Mouse (Mus musculus) intestine, embryonic 14.5 days (tissue): Measurements from ENCODE around the gene Abracl. TPM values are rescaled to one million over a fixed set of nuclear protein-coding genes. Genes with fewer than 3 reads are reported as not detected.
A peak's percentile ranks its signal among the peaks of the same experiment; 100 is the strongest.

Experiments used
- ATAC-seq: fragments of 200-750 bp; cut with Nextera tagmentation; replicated peaks from 2 replicates; pipeline ENCODE4 v1.8.0; 2017; ENCODE audit warnings: low read depth, moderate number of reproducible peaks, moderate TSS enrichment, moderate library complexity; ENCODE audit not compliant: low FRiP score, low TSS enrichment
- DNase-seq: peaks from one replicate; pipeline ENCODE4 v3.0.0-alpha.2; 2018; ENCODE audit warnings: low spot score
- H3K27ac ChIP-seq: fragments of 300-500 bp; sonication (generic); 2 replicates; pipeline ENCODE4 v1.5.1; 2014; ENCODE audit warnings: low read depth, mild to moderate bottlenecking, control low read depth
- H3K27me3 ChIP-seq: fragments of 300-500 bp; sonication (generic); replicated peaks from 2 replicates; pipeline ENCODE4 v1.6.1; 2014; ENCODE audit warnings: low read length, control low read depth; ENCODE audit not compliant: control insufficient read depth, insufficient read depth
- H3K36me3 ChIP-seq: fragments of 300-500 bp; sonication (generic); 2 replicates; pipeline ENCODE4 v1.6.1; 2014; ENCODE audit warnings: low read length, control low read depth; ENCODE audit not compliant: control insufficient read depth, insufficient read depth
- H3K4me1 ChIP-seq: fragments of 300-500 bp; sonication (generic); replicated peaks from 2 replicates; pipeline ENCODE4 v1.6.1; 2014; ENCODE audit warnings: low read length, control low read depth, mixed read lengths; ENCODE audit not compliant: control insufficient read depth, insufficient read depth
- H3K4me2 ChIP-seq: fragments of 300-500 bp; sonication (generic); 2 replicates; pipeline ENCODE4 v1.6.1; 2014; ENCODE audit warnings: low read length
- H3K4me3 ChIP-seq: fragments of 300-500 bp; sonication (generic); 2 replicates; pipeline ENCODE4 v1.5.1; 2014; ENCODE audit warnings: low read depth, low read length, control low read depth, mixed read lengths
- H3K9ac ChIP-seq: fragments of 300-500 bp; sonication (generic); 2 replicates; pipeline ENCODE4 v1.6.1; 2014; ENCODE audit warnings: mild to moderate bottlenecking, low read length
- H3K9me3 ChIP-seq: fragments of 300-500 bp; sonication (generic); 2 replicates; pipeline ENCODE4 v1.6.1; 2016; ENCODE audit warnings: low read length, control low read depth; ENCODE audit not compliant: control insufficient read depth
- WGBS: fragments of 180-500 bp; shearing (Covaris S2); extraction: QIAGEN DNeasy Blood & Tissue Kit; methylation state at CpG from one replicate; pipeline ENCODE4 v1.1.7; 2014; 5-methylcytosine and 5-hydroxymethylcytosine counted together
- polyA plus RNA-seq: library from polyadenylated mRNA; unstranded; fragments of >200 nt; fragmentation: Nextera tagmentation; extraction: Ambion mirVana; gene quantifications from 2 replicates; pipeline ENCODE4 v1.2.1, GENCODE M21; 2014

Gene Abracl
- polyA plus RNA-seq, 1 experiment from 2014 or later, result 172 TPM

GRCm38 (mm10) chr10:18047380-18048146, 24.5 kb upstream of the Abracl start:
- DNase-seq, result peak; percentile 45
- 43% methylated on average over 10 of the region's 10 CpGs for WGBS
- H3K27me3 ChIP-seq, result no peaks in the 10 kb centered on the region
- H3K9me3 ChIP-seq, result no peaks in the 10 kb centered on the region
- no peaks in the 10 kb centered on the region for H3K4me1 ChIP-seq
- no peak overlapping the region for H3K4me2 ChIP-seq
- H3K9ac ChIP-seq, result no peak overlapping the region
- H3K4me3 ChIP-seq, result no peak overlapping the region
- no peak for ATAC-seq
- H3K36me3 ChIP-seq, result no peaks in the 10 kb centered on the region
- no peak overlapping the region for H3K27ac ChIP-seq

- Histone ChIP-seq H3K36me3 (no peaks in the 10 kb centered on the region), H3K27ac (no peak overlapping the region), H3K9me3 (no peaks in the 10 kb centered on the region), H3K27me3 (no peaks in the 10 kb centered on the region), H3K4me3 (no peak overlapping the region), H3K4me2 (no peak overlapping the region), H3K9ac (no peak overlapping the region), H3K4me1 (no peaks in the 10 kb centered on the region)
- no peak for ATAC-seq
- DNase-seq, result peak; percentile 9
Measured at GRCm38 (mm10) chr10:18046380-18046779, 23.3 kb upstream of the Abracl start.

GRCm38 (mm10) chr10:18036849-18037248, 13.8 kb upstream of the Abracl start:
- H3K4me3 ChIP-seq, result no peak overlapping the region
- no peaks in the 10 kb centered on the region for H3K27me3 ChIP-seq
- H3K9me3 ChIP-seq, result no peaks in the 10 kb centered on the region
- no peaks in the 10 kb centered on the region for H3K36me3 ChIP-seq
- ATAC-seq (no peak), DNase-seq (no peak)
- H3K4me2 ChIP-seq, result no peak overlapping the region
- H3K4me1 ChIP-seq, result no peaks in the 10 kb centered on the region
- no peak overlapping the region for H3K27ac ChIP-seq
- WGBS, result 53% methylated on average over 5 of the region's 5 CpGs
- no peak overlapping the region for H3K9ac ChIP-seq

- Histone ChIP-seq H3K27ac (no peak overlapping the region), H3K4me2 (no peak overlapping the region), H3K36me3 (no peaks in the 10 kb centered on the region), H3K9me3 (no peaks in the 10 kb centered on the region), H3K27me3 (no peaks in the 10 kb centered on the region), H3K9ac (no peak overlapping the region), H3K4me3 (no peak overlapping the region), H3K4me1 (no peaks in the 10 kb centered on the region)
- DNase-seq (no peak), ATAC-seq (no peak)
- WGBS, result 88% methylated on average over 4 of the region's 4 CpGs
Measured at GRCm38 (mm10) chr10:18034408-18034807, 11.3 kb upstream of the Abracl start.

DNA sequence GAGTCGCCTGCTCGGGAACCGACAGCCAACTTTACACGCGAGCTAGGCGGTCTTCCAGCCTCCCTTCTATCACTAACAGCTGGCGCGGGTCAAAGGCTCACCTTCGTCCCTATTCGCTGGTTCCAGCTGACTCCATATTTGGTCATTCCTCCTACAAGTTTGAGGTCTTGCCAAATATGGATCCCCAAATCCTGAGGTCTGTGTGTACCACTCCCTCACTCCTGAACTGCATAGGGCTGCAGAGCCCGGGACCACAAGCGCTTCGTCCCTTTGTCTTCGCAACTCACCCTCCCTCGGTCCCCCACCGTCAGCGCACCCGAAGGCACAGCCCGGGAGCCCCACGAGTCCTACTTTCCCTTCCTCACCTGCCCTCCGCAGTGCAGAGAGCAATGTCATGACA, 776 bp downstream of the Abracl start:
- Histone ChIP-seq H3K9me3 (no peaks in the 10 kb centered on the region), H3K27me3 (no peaks in the 10 kb centered on the region), H3K4me2 (peak overlapping the region; percentile 60), H3K4me3 (peak overlapping the region; percentile 70), H3K27ac (peak overlapping the region; percentile 97), H3K36me3 (peaks cover 11% of the 10 kb centered on the region), H3K4me1 (peaks cover 9% of the 10 kb centered on the region), H3K9ac (peak overlapping the region; percentile 91)
- WGBS, result under 1% methylated on average over 21 of the region's 21 CpGs
- ATAC-seq (peak; percentile 88), DNase-seq (peak; percentile 86)

- H3K4me1 ChIP-seq, result peaks cover 9% of the 10 kb centered on the region
- ATAC-seq, result peak; percentile 10; the same call in 1 of the 2 replicates
- 37% methylated on average over 14 of the region's 14 CpGs for WGBS
Measured at GRCm38 (mm10) chr10:18021576-18022311, 1.3 kb downstream of the Abracl start.

GRCm38 (mm10) chr10:18020846-18021245, 2.2 kb downstream of the Abracl start:
- DNase-seq (no peak), ATAC-seq (no peak)
- Histone ChIP-seq H3K27me3 (no peaks in the 10 kb centered on the region), H3K4me3 (0 out of 2 replicates have a peak overlapping the region, but pooled peaks have one; percentile 70), H3K27ac (no peak overlapping the region), H3K9ac (no peak overlapping the region), H3K4me1 (peaks cover 9% of the 10 kb centered on the region), H3K36me3 (peaks cover 23% of the 10 kb centered on the region), H3K4me2 (peak overlapping the region; percentile 60), H3K9me3 (no peaks in the 10 kb centered on the region)
- 81% methylated on average over 1 of the region's 1 CpGs for WGBS

More at GRCm38 (mm10) chr10:18021576-18022311, 1.3 kb downstream of the Abracl start:
- DNase-seq, result no peak
- Histone ChIP-seq H3K4me2 (peak overlapping the region; percentile 60), H3K27me3 (no peaks in the 10 kb centered on the region), H3K27ac (peak overlapping the region; percentile 97), H3K4me3 (peak overlapping the region; percentile 70), H3K9me3 (no peaks in the 10 kb centered on the region), H3K36me3 (peaks cover 16% of the 10 kb centered on the region), H3K9ac (peak overlapping the region; percentile 91)

DNA sequence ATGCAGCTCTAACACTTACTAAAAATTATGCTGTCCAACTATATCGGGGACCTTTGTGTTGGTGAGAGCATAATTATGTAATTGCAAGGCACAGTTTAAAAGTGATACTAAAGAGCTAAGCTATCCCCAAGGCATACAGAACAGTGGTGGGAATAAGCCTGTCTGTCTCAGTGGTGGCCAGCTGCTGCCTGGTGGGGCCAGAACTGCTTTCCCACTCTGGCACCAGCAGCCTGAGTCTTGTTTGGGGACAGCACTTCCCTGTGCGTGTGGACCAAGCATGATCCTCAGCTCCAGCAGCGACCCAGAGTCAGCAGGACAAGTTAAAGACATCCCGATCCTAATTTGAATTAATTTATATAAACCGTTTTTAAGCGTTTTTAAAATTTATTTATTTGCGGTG, 2.6 kb downstream of the Abracl start:
- Histone ChIP-seq H3K27ac (no peak overlapping the region), H3K9me3 (no peaks in the 10 kb centered on the region), H3K36me3 (peaks cover 25% of the 10 kb centered on the region), H3K27me3 (no peaks in the 10 kb centered on the region), H3K9ac (no peak overlapping the region), H3K4me1 (peaks cover 9% of the 10 kb centered on the region), H3K4me3 (no peak overlapping the region), H3K4me2 (peak overlapping the region; percentile 60; the same call in 1 of the 2 replicates)
- no peak for ATAC-seq
- 88% methylated on average over 7 of the region's 7 CpGs for WGBS
- no peak for DNase-seq
